Mouse (Mus musculus) heart, embryonic 15.5 days (tissue): ENCODE data around the gene Dop1b. TPM values are rescaled to one million over a fixed set of nuclear protein-coding genes. Genes with fewer than 3 reads are reported as not detected.
"Not testable (repeated sequence)": the region's sequence is repeated elsewhere in the genome, so short reads cannot be mapped to it uniquely, and the experiment has no call there.

Experiments
- ATAC-seq: fragments of 200-750 bp; cut with Nextera tagmentation; replicated peaks from 2 replicates; pipeline ENCODE4 v1.8.0; 2017; ENCODE audit warnings: low read depth, moderate TSS enrichment; ENCODE audit not compliant: insufficient number of reproducible peaks, insufficient read depth, low FRiP score
- H3K27ac ChIP-seq: fragments of 300-500 bp; sonication (generic); 2 replicates; pipeline ENCODE4 v1.5.1; 2015; ENCODE audit warnings: mild to moderate bottlenecking, inconsistent platforms
- H3K27me3 ChIP-seq: fragments of 300-500 bp; sonication (generic); 2 replicates; pipeline ENCODE4 v1.6.1; 2015; ENCODE audit warnings: inconsistent platforms
- H3K36me3 ChIP-seq: fragments of 300-500 bp; sonication (generic); 2 replicates; pipeline ENCODE4 v1.6.1; 2015; ENCODE audit warnings: mild to moderate bottlenecking, inconsistent platforms
- H3K4me1 ChIP-seq: fragments of 300-500 bp; sonication (generic); replicated peaks from 2 replicates; pipeline ENCODE4 v1.6.1; 2015; ENCODE audit warnings: inconsistent platforms
- H3K4me2 ChIP-seq: fragments of 300-500 bp; sonication (generic); 2 replicates; pipeline ENCODE4 v1.6.1; 2015; ENCODE audit warnings: inconsistent platforms, mild to moderate bottlenecking, moderate library complexity
- H3K4me3 ChIP-seq: fragments of 300-500 bp; sonication (generic); 2 replicates; pipeline ENCODE4 v1.5.1; 2015; ENCODE audit warnings: mild to moderate bottlenecking, inconsistent platforms
- H3K9ac ChIP-seq: fragments of 300-500 bp; sonication (generic); 2 replicates; pipeline ENCODE4 v1.6.1; 2015; ENCODE audit warnings: mild to moderate bottlenecking, inconsistent platforms
- H3K9me3 ChIP-seq: fragments of 300-500 bp; sonication (generic); replicated peaks from 2 replicates; pipeline ENCODE4 v1.6.1; 2016; ENCODE audit warnings: inconsistent platforms
- WGBS: fragments of 180-500 bp; shearing (Covaris S2); methylation state at CpG from one replicate; pipeline ENCODE4 v1.1.7; 2015; ENCODE audit warnings: mixed read lengths; 5-methylcytosine and 5-hydroxymethylcytosine counted together
- polyA plus RNA-seq: library from polyadenylated mRNA; unstranded; fragments of >200 nt; fragmentation: Nextera tagmentation; extraction: Ambion mirVana; gene quantifications from 2 replicates; pipeline ENCODE4 v1.2.1, GENCODE M21; 2015

The Dop1b gene
- polyA plus RNA-seq, 1 experiment from 2014 or later = 8.3 TPM

GRCm38 (mm10) chr16:93821706-93822105 is 110.0 kb downstream of the Dop1b start:
- WGBS = 85% methylated on average over 3 of the region's 3 CpGs
- Histone ChIP-seq H3K4me1 (peaks cover 3% of the 10 kb centered on the region), H3K36me3 (no peaks in the 10 kb centered on the region), H3K9me3 (peaks cover 5% of the 10 kb centered on the region; the same call in 1 of the 2 replicates), H3K9ac (no peak overlapping the region), H3K27ac (no peak overlapping the region), H3K27me3 (no peaks in the 10 kb centered on the region; the same call in 1 of the 2 replicates), H3K4me3 (no peak overlapping the region), H3K4me2 (no peak overlapping the region)
- ATAC-seq = no peak

GRCm38 (mm10) chr16:93822433-93823225 is 110.9 kb downstream of the Dop1b start:
- not testable (repeated sequence) for H3K4me3 ChIP-seq, H3K9me3 ChIP-seq, H3K36me3 ChIP-seq, H3K4me1 ChIP-seq, H3K27me3 ChIP-seq, H3K4me2 ChIP-seq, H3K27ac ChIP-seq, ATAC-seq, H3K9ac ChIP-seq
- 59% methylated on average over 5 of the region's 8 CpGs for WGBS

- Histone ChIP-seq H3K9me3 (peaks cover 5% of the 10 kb centered on the region; the same call in 1 of the 2 replicates), H3K4me2 (no peak overlapping the region), H3K4me1 (no peaks in the 10 kb centered on the region), H3K27me3 (no peaks in the 10 kb centered on the region; the same call in 1 of the 2 replicates), H3K27ac (no peak overlapping the region), H3K9ac (no peak overlapping the region), H3K4me3 (no peak overlapping the region), H3K36me3 (no peaks in the 10 kb centered on the region)
- ATAC-seq = no peak
- 82% methylated on average over 4 of the region's 4 CpGs for WGBS
Measured at GRCm38 (mm10) chr16:93824799-93825198, 113.1 kb downstream of the Dop1b start.

- 89% methylated on average over 4 of the region's 4 CpGs for WGBS
Measured at GRCm38 (mm10) chr16:93825463-93825862, 113.8 kb downstream of the Dop1b start.

GRCm38 (mm10) chr16:93826054-93826453 is 114.3 kb downstream of the Dop1b start:
- ATAC-seq = no peak
- no peak overlapping the region for H3K4me3 ChIP-seq
- H3K9ac ChIP-seq = no peak overlapping the region
- no peaks in the 10 kb centered on the region for H3K36me3 ChIP-seq
- no peak overlapping the region for H3K27ac ChIP-seq
- H3K4me2 ChIP-seq = no peak overlapping the region
- H3K27me3 ChIP-seq = no peaks in the 10 kb centered on the region; the same call in 1 of the 2 replicates
- WGBS = 56% methylated on average over 11 of the region's 11 CpGs
- H3K9me3 ChIP-seq = peaks cover 5% of the 10 kb centered on the region; the same call in 1 of the 2 replicates
- H3K4me1 ChIP-seq = no peaks in the 10 kb centered on the region

More at GRCm38 (mm10) chr16:93825463-93825862, 113.8 kb downstream of the Dop1b start:
- ATAC-seq = no peak
- Histone ChIP-seq H3K4me3 (no peak overlapping the region), H3K27ac (no peak overlapping the region), H3K4me2 (no peak overlapping the region), H3K4me1 (no peaks in the 10 kb centered on the region), H3K36me3 (no peaks in the 10 kb centered on the region), H3K27me3 (no peaks in the 10 kb centered on the region; the same call in 1 of the 2 replicates), H3K9ac (no peak overlapping the region), H3K9me3 (peaks cover 5% of the 10 kb centered on the region; the same call in 1 of the 2 replicates)

- not testable (repeated sequence) for ATAC-seq, H3K9me3 ChIP-seq, H3K4me3 ChIP-seq, H3K4me1 ChIP-seq, H3K27ac ChIP-seq, H3K9ac ChIP-seq, H3K27me3 ChIP-seq, H3K36me3 ChIP-seq, H3K4me2 ChIP-seq
- 49% methylated on average over 5 of the region's 5 CpGs for WGBS
Measured at GRCm38 (mm10) chr16:93826478-93826877, 114.8 kb downstream of the Dop1b start.

GRCm38 (mm10) chr16:93826909-93827308 is 115.2 kb downstream of the Dop1b start:
- H3K9me3 ChIP-seq = peaks cover 5% of the 10 kb centered on the region; the same call in 1 of the 2 replicates
- H3K27ac ChIP-seq = no peak overlapping the region
- ATAC-seq = no peak
- WGBS = 81% methylated on average over 6 of the region's 6 CpGs
- no peaks in the 10 kb centered on the region; the same call in 1 of the 2 replicates for H3K27me3 ChIP-seq
- H3K36me3 ChIP-seq = no peaks in the 10 kb centered on the region
- no peak overlapping the region for H3K9ac ChIP-seq
- no peak overlapping the region for H3K4me2 ChIP-seq
- H3K4me1 ChIP-seq = 0 out of 2 replicates have a peak, but pooled peaks cover 4% of the 10 kb centered on the region
- no peak overlapping the region for H3K4me3 ChIP-seq

- WGBS = 89% methylated on average over 15 of the region's 15 CpGs
Measured at GRCm38 (mm10) chr16:93829526-93829925, 117.8 kb downstream of the Dop1b start.

GRCm38 (mm10) chr16:93830071-93830470 is 118.4 kb downstream of the Dop1b start:
- no peak for ATAC-seq
- no peak overlapping the region for H3K4me3 ChIP-seq
- 72% methylated on average over 9 of the region's 9 CpGs for WGBS

More at GRCm38 (mm10) chr16:93829526-93829925, 117.8 kb downstream of the Dop1b start:
- Histone ChIP-seq H3K36me3 (no peaks in the 10 kb centered on the region), H3K27me3 (no peaks in the 10 kb centered on the region; the same call in 1 of the 2 replicates), H3K9me3 (no peaks in the 10 kb centered on the region), H3K4me1 (peaks cover 20% of the 10 kb centered on the region), H3K4me2 (no peak overlapping the region), H3K27ac (no peak overlapping the region), H3K4me3 (no peak overlapping the region), H3K9ac (no peak overlapping the region)
- no peak for ATAC-seq

GRCm38 (mm10) chr16:93830916-93831315 is 119.2 kb downstream of the Dop1b start:
- no peak for ATAC-seq
- peaks cover 24% of the 10 kb centered on the region for H3K4me1 ChIP-seq
- no peak overlapping the region for H3K4me3 ChIP-seq
- no peaks in the 10 kb centered on the region for H3K36me3 ChIP-seq
- no peaks in the 10 kb centered on the region; the same call in 1 of the 2 replicates for H3K27me3 ChIP-seq
- H3K9me3 ChIP-seq = no peaks in the 10 kb centered on the region
- H3K27ac ChIP-seq = no peak overlapping the region
- 76% methylated on average over 5 of the region's 5 CpGs for WGBS
- no peak overlapping the region for H3K9ac ChIP-seq
- no peak overlapping the region for H3K4me2 ChIP-seq

More at GRCm38 (mm10) chr16:93830071-93830470, 118.4 kb downstream of the Dop1b start:
- Histone ChIP-seq H3K27ac (no peak overlapping the region), H3K27me3 (no peaks in the 10 kb centered on the region; the same call in 1 of the 2 replicates), H3K4me2 (no peak overlapping the region), H3K36me3 (no peaks in the 10 kb centered on the region), H3K9me3 (no peaks in the 10 kb centered on the region), H3K9ac (no peak overlapping the region), H3K4me1 (peaks cover 24% of the 10 kb centered on the region)

- WGBS = 12% methylated on average over 55 of the region's 55 CpGs
- ATAC-seq = peak; percentile 97
Measured at GRCm38 (mm10) chr16:93831627-93832395, 120.1 kb downstream of the Dop1b start, which contains the start of gene Morc3. Gene Morc3, plus strand, starts transcription at chr16:93832121.

More at GRCm38 (mm10) chr16:93831627-93832395, 120.1 kb downstream of the Dop1b start, which contains the start of gene Morc3:
- Histone ChIP-seq H3K27me3 (no peaks in the 10 kb centered on the region), H3K4me3 (peak within 1 kb of the TSS; percentile 89), H3K9ac (peak within 1 kb of the TSS; percentile 92), H3K4me1 (peaks cover 24% of the 10 kb centered on the region), H3K36me3 (no peaks in the 10 kb centered on the region), H3K4me2 (peak within 1 kb of the TSS; percentile 69), H3K27ac (peak within 1 kb of the TSS; percentile 96), H3K9me3 (no peaks in the 10 kb centered on the region)
